Mouse (Mus musculus) stomach, embryonic 16.5 days (tissue): Measurements from ENCODE around the gene Pole3. TPM values are rescaled to one million over a fixed set of nuclear protein-coding genes. Genes with fewer than 3 reads are reported as not detected.

Experiments
- ATAC-seq: fragments of 200-750 bp; cut with Nextera tagmentation; 2 replicates; pipeline ENCODE4 v1.8.0; 2017; ENCODE audit warnings: moderate number of reproducible peaks, moderate TSS enrichment; ENCODE audit not compliant: insufficient read depth, low FRiP score
- H3K27ac ChIP-seq: fragments of 300-500 bp; sonication (generic); 2 replicates; pipeline ENCODE4 v1.5.1; 2014; ENCODE audit warnings: low read length
- H3K27me3 ChIP-seq: fragments of 300-500 bp; sonication (generic); 2 replicates; pipeline ENCODE4 v1.6.1; 2014; ENCODE audit warnings: low read length, control low read depth, mixed read lengths; ENCODE audit not compliant: control insufficient read depth, insufficient read depth
- H3K36me3 ChIP-seq: fragments of 300-500 bp; sonication (generic); 2 replicates; pipeline ENCODE4 v1.6.1; 2014; ENCODE audit warnings: low read length; ENCODE audit not compliant: control insufficient read depth, insufficient read depth
- H3K4me1 ChIP-seq: fragments of 300-500 bp; sonication (generic); 2 replicates; pipeline ENCODE4 v1.6.1; 2014; ENCODE audit warnings: low read length, control low read depth, mixed read lengths; ENCODE audit not compliant: control insufficient read depth, insufficient read depth
- H3K4me2 ChIP-seq: fragments of 300-500 bp; sonication (generic); 2 replicates; pipeline ENCODE4 v1.6.1; 2014; ENCODE audit warnings: low read depth, low read length, mixed read lengths
- H3K4me3 ChIP-seq: fragments of 300-500 bp; sonication (generic); replicated peaks from 2 replicates; pipeline ENCODE4 v1.5.1; 2014; ENCODE audit warnings: mild to moderate bottlenecking, low read length
- H3K9ac ChIP-seq: fragments of 300-500 bp; sonication (generic); 2 replicates; pipeline ENCODE4 v1.6.1; 2014; ENCODE audit warnings: low read length
- H3K9me3 ChIP-seq: fragments of 300-500 bp; sonication (generic); replicated peaks from 2 replicates; pipeline ENCODE4 v1.6.1; 2016; ENCODE audit warnings: low read length, control low read depth; ENCODE audit not compliant: control insufficient read depth
- WGBS: fragments of 180-500 bp; shearing (Covaris S2); extraction: QIAGEN DNeasy Blood & Tissue Kit; methylation state at CpG from one replicate; pipeline ENCODE4 v1.1.7; 2014; 5-methylcytosine and 5-hydroxymethylcytosine counted together
- polyA plus RNA-seq: library from polyadenylated mRNA; unstranded; fragments of >200 nt; fragmentation: Nextera tagmentation; extraction: Ambion mirVana; gene quantifications from 2 replicates; pipeline ENCODE4 v1.2.1, GENCODE M21; 2015

Pole3 gene
- polyA plus RNA-seq, 1 experiment from 2014 or later = 76.0 TPM

DNA sequence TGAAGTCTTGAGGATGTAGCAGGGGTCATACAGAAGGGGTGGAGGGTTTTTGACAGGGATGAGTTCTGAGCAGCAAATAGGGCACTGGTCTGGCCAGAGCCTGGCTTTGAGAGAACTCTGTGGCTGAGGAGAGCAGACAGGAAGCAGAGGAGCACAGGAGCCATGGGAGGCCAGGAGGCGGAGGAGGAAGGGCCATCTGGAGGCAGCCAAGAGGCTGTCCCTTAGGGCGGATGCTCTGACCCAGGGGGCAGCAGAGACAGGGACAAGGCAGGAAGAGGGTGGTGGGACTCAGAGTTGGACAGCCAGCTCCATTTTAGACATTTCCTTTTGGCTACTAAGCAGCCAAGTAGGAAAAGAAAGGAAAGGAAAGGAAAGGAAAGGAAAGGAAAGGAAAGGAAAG is 8.8 kb downstream of the Pole3 start:
- H3K4me3 ChIP-seq = peak overlapping the region; percentile 18
- peak overlapping the region; percentile 81 for H3K4me2 ChIP-seq
- no peaks in the 10 kb centered on the region for H3K9me3 ChIP-seq
- WGBS = 49% methylated on average over 2 of the region's 2 CpGs
- H3K9ac ChIP-seq = peak overlapping the region; percentile 56
- no peak for ATAC-seq
- H3K36me3 ChIP-seq = peaks cover 12% of the 10 kb centered on the region
- H3K27ac ChIP-seq = peak overlapping the region; percentile 52
- H3K4me1 ChIP-seq = peaks cover 42% of the 10 kb centered on the region
- no peaks in the 10 kb centered on the region for H3K27me3 ChIP-seq

DNA sequence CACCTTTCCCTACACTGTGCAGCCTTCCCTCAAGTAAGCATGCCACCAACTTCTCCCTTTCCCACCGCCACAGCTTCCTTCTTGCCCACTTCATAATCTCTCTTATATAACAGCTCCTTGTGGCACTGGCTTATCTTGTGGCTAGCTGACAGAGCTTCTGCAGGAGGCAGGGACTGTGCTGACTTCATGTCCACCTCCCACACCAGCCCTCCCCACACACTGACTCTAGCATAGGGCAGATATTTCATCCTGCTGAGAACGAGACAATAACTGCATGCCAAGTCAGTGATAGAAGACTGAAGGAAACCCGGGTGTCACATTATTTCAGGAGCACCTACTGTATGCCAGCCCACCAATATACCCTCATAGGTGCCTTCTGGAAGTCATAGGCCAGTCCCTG is 9.4 kb downstream of the Pole3 start:
- WGBS = 60% methylated on average over 3 of the region's 3 CpGs
- no peaks in the 10 kb centered on the region for H3K9me3 ChIP-seq
- ATAC-seq = no peak
- peak overlapping the region; percentile 56 for H3K9ac ChIP-seq
- H3K4me3 ChIP-seq = peak overlapping the region; percentile 18
- peak overlapping the region; percentile 52 for H3K27ac ChIP-seq
- peak overlapping the region; percentile 81 for H3K4me2 ChIP-seq
- H3K27me3 ChIP-seq = no peaks in the 10 kb centered on the region
- H3K4me1 ChIP-seq = peaks cover 42% of the 10 kb centered on the region
- peaks cover 14% of the 10 kb centered on the region for H3K36me3 ChIP-seq

DNA sequence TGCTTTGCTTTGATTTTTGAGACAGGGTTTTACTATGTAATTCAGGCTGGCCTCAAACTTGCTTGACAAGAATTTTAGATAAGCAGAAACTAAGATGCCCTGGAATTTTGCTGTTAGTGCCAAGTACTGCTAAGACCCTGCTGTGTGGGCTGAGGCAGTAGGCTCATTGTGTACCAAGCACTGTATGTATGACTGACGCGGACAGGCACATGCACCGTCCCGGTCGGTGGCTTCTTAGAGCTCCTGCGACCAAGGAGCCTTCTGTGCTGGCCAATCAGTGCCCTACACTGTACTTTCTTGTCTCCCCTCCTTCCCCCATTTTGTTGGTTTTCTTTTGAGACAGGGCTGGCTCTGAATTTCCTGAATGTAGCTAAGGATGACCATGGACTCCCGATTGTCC is 9.9 kb downstream of the Pole3 start:
- Histone ChIP-seq H3K4me2 (peak overlapping the region; percentile 81), H3K4me3 (no peak overlapping the region), H3K4me1 (peaks cover 42% of the 10 kb centered on the region), H3K9me3 (no peaks in the 10 kb centered on the region), H3K9ac (peak overlapping the region; percentile 33; the same call in 1 of the 2 replicates), H3K27ac (peak overlapping the region; percentile 52), H3K36me3 (peaks cover 14% of the 10 kb centered on the region), H3K27me3 (no peaks in the 10 kb centered on the region)
- ATAC-seq = no peak
- WGBS = 81% methylated on average over 7 of the region's 7 CpGs

DNA sequence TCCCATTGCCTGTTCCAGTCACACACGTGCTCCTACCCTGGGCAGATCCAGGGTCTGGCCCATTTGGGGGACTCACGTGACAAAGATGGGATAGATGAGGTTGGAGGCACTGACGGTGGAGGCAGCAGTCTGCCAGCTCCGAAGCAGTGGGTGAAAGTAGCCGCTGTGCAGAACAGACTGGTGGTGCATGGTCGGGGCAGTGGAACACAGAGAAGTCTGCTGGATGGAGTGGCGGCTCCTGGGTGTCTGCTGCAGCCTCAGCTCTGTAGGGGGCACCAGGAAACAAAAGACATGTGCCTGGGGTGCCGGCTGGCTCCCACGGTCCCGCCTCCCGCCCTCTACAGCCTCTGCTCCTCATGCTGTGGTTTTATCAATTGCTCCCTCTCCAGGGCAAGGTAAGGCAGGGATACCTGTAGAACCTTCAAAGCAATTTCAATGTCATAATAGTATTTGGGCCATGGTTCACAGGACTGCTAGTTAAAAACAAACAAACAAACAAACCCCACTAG is 10.8 kb downstream of the Pole3 start:
- Histone ChIP-seq H3K9ac (no peak overlapping the region), H3K27me3 (no peaks in the 10 kb centered on the region), H3K4me2 (no peak overlapping the region), H3K9me3 (no peaks in the 10 kb centered on the region), H3K4me3 (no peak overlapping the region), H3K27ac (no peak overlapping the region), H3K4me1 (peaks cover 40% of the 10 kb centered on the region), H3K36me3 (peaks cover 19% of the 10 kb centered on the region)
- no peak for ATAC-seq
- WGBS = 55% methylated on average over 11 of the region's 11 CpGs

DNA sequence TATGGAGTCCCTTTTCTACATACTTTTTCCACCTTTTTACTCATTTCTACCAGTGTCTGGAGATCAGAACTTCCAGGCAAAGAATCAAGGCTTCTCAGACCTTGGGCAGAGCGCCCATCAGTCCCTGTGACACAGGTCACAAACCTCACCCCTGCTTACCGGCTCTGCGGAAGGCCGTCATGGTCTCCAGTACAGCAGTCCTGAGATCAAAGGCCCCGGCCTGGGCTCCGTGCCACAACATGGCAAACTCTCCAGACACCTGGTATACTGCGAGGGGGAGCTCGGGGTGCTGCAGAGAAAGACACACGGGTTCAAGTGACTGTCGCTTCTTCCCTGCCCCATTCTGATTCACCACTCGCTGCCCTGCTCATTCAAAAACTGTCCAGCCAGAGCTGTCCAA is 14.9 kb downstream of the Pole3 start:
- Histone ChIP-seq H3K4me3 (no peak overlapping the region), H3K9me3 (no peaks in the 10 kb centered on the region), H3K9ac (no peak overlapping the region), H3K36me3 (peaks cover 22% of the 10 kb centered on the region), H3K4me2 (no peak overlapping the region), H3K4me1 (0 out of 2 replicates have a peak, but pooled peaks cover under 1% of the 10 kb centered on the region), H3K27ac (no peak overlapping the region), H3K27me3 (no peaks in the 10 kb centered on the region)
- 86% methylated on average over 11 of the region's 11 CpGs for WGBS
- ATAC-seq = no peak

DNA sequence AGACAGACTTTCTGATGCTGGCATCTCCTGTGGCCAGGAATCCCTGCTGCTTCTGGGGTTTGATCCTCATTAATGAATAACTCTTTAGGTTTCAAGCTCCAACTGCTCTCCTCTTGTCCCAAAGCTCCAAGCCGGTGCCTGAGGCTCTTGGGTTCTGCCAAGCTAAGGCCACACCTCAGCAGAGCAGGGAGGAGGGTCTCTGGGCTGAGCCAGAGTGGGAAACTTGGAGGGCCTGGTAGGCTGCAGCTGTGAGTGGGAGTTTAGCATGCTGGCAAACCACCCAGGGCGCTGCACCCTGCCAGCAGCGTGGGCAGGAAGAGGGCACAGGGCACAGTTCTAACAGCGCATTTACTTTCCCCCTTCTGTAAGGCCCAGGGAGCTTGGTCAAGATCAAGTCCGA is 16.0 kb downstream of the Pole3 start:
- WGBS = 89% methylated on average over 5 of the region's 5 CpGs
- Histone ChIP-seq H3K4me1 (no peaks in the 10 kb centered on the region), H3K4me3 (no peak overlapping the region), H3K9ac (no peak overlapping the region), H3K27ac (no peak overlapping the region), H3K36me3 (peaks cover 22% of the 10 kb centered on the region), H3K27me3 (no peaks in the 10 kb centered on the region), H3K4me2 (no peak overlapping the region), H3K9me3 (no peaks in the 10 kb centered on the region)
- ATAC-seq = no peak

DNA sequence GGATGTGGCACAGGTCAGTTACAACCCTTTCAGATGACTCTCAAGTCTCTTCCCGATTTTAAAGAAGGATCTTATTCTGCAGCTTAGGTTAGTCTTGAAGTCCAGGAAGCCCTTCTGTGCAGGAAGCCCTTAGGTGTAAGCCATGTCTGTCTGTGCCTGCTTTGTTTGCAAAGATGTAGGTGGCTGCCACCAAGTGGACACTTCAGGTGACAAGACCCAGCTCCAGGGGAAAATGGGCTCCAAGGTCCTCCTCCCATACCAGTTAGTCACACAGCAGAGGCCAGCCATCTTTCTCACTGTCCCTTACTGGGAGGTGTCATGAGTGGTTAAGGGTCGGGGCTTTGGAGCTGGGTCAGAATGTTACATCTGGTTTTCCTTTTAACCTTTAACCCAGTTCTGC is 18.1 kb downstream of the Pole3 start:
- Histone ChIP-seq H3K9me3 (no peaks in the 10 kb centered on the region), H3K27me3 (no peaks in the 10 kb centered on the region), H3K36me3 (peaks cover 13% of the 10 kb centered on the region; the same call in 1 of the 2 replicates), H3K9ac (no peak overlapping the region), H3K27ac (no peak overlapping the region; the same call in 1 of the 2 replicates), H3K4me2 (no peak overlapping the region), H3K4me3 (no peak overlapping the region), H3K4me1 (0 out of 2 replicates have a peak, but pooled peaks cover 5% of the 10 kb centered on the region)
- ATAC-seq = no peak
- WGBS = 55% methylated on average over 2 of the region's 2 CpGs

DNA sequence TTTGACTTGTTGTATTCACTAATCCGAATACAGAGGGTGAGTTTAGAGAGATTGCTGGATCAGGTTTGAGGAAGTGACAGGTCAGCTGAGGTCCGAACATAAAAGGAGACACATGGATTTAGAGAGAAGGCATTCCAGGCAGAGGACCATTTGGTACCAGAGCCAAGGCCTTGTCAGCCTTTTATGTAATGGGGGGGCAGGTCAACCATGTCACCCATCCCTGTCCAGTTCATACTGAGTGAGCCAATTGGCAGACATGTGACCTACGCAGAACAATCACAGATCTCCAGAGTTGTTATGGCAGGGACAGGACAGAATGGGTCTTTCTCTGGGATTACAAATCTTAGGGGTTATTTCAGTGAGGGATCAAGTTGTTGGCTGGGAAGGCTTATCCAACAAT is 18.9 kb downstream of the Pole3 start:
- peaks cover 9% of the 10 kb centered on the region; the same call in 1 of the 2 replicates for H3K36me3 ChIP-seq
- no peak overlapping the region for H3K9ac ChIP-seq
- no peaks in the 10 kb centered on the region for H3K9me3 ChIP-seq
- H3K27ac ChIP-seq = no peak overlapping the region
- whole genome bisulfite sequencing = 82% methylated on average over 3 of the region's 3 CpGs
- H3K4me1 ChIP-seq = peaks cover 6% of the 10 kb centered on the region; the same call in 1 of the 2 replicates
- H3K27me3 ChIP-seq = no peaks in the 10 kb centered on the region
- no peak for ATAC-seq
- no peak overlapping the region for H3K4me2 ChIP-seq
- no peak overlapping the region for H3K4me3 ChIP-seq

DNA sequence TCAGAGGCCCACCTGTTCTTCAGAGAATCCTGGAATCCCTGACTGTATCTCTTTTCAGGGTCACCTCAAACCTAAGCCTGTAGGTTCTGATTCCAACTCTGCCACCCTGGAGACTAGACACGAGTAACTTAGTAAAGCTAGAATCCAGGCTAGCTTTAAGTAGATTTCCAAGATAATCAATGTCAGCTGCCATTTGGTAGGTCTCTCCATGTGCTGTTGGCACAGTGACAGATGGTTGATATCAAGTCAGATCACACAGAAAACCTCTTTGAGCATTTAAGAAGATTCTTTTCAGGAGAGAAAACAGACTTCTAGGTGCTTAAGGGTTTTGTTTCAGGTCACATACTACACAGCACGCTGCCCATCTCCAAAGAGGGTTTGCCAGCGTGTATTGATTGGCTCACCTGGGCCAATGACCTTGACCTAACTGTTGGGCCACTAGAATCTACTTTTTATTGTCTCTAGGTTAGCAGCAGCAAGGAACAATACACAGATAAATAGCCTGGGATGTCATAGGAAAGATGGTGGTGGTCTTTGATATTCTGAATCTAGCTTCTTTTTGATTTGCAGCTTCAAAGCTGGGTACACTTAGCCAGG is 21.4 kb downstream of the Pole3 start, which contains the start of gene Hdhd3:
Hdhd3 (minus strand) TSS at position 94 of the 597 bp plus-strand sequence.
- Histone ChIP-seq H3K9ac (peak within 1 kb of the TSS; percentile 84), H3K4me2 (peak within 1 kb of the TSS; percentile 76), H3K27ac (peak within 1 kb of the TSS; percentile 92), H3K4me3 (peak within 1 kb of the TSS; percentile 78), H3K4me1 (peaks cover 10% of the 10 kb centered on the region; the same call in 1 of the 2 replicates), H3K9me3 (no peaks in the 10 kb centered on the region), H3K27me3 (no peaks in the 10 kb centered on the region), H3K36me3 (peaks cover 14% of the 10 kb centered on the region; the same call in 1 of the 2 replicates)
- WGBS = 57% methylated on average over 3 of the region's 3 CpGs
- no peak for ATAC-seq
